Mouse (Mus musculus) E14TG2a.4 (cell line): ENCODE measurements around the gene Cacna1d.

Experiments used
- CTCF ChIP-seq: conservative IDR thresholded peaks from 2 replicates; pipeline ENCODE4 v1.5.1; 2014; ENCODE audit warnings: low read length
- NANOG ChIP-seq: IDR thresholded peaks from 2 replicates; pipeline ENCODE4 v1.6.1; 2014; ENCODE audit warnings: borderline replicate concordance, low read length, mixed read lengths

GRCm38 (mm10) chr14:30354127-30354463 is 137.2 kb downstream of the Cacna1d start:
- TF ChIP-seq CTCF = no peak
- TF ChIP-seq NANOG = no peak
